Mouse (Mus musculus) kidney, postnatal 14 days (tissue): ENCODE measurements at regions not wholly inside any gene's neighbourhood (a gene's known extent, or its start where the extent isn't known, plus 50 kb on each side); places are given as distances from the start of the nearest gene placed in this dataset.

Experiments
- DNase-seq: peaks from one replicate; pipeline ENCODE4 v3.0.0; 2022; ENCODE audit warnings: mixed read lengths

GRCm38 (mm10) chr11:63290618-63291017 lies 161.8 kb downstream of the Pmp22 start:
- DNase-seq, result no peak

- DNase-seq, result no peak
These were observed 164.7 kb downstream of the Pmp22 start for GRCm38 (mm10) chr11:63293485-63293884.

GRCm38 (mm10) chr11:63294476-63294875 lies 165.7 kb downstream of the Pmp22 start:
- DNase-seq, result no peak

- no peak for DNase-seq
These were observed 167.7 kb downstream of the Pmp22 start for GRCm38 (mm10) chr11:63296476-63296875.

- DNase-seq, result no peak
These were observed 171.2 kb downstream of the Pmp22 start for GRCm38 (mm10) chr11:63299712-63300581.

- DNase-seq, result no peak
These were observed 196.4 kb downstream of the Pmp22 start for GRCm38 (mm10) chr11:63325166-63325565.

- no peak for DNase-seq
These were observed 198.1 kb downstream of the Pmp22 start for GRCm38 (mm10) chr11:63326864-63327263.

GRCm38 (mm10) chr11:63337503-63337902 lies 208.7 kb downstream of the Pmp22 start:
- DNase-seq, result no peak

- peak; percentile 9 for DNase-seq
These were observed 209.5 kb downstream of the Pmp22 start for GRCm38 (mm10) chr11:63338277-63338676.

GRCm38 (mm10) chr11:63345653-63346052 lies 216.9 kb downstream of the Pmp22 start:
- DNase-seq, result no peak

- DNase-seq, result peak; percentile 16
These were observed 221.4 kb downstream of the Pmp22 start for GRCm38 (mm10) chr11:63350123-63350696.

GRCm38 (mm10) chr11:63351999-63352398 lies 223.2 kb downstream of the Pmp22 start:
- DNase-seq, result no peak

GRCm38 (mm10) chr11:63352990-63353389 lies 224.2 kb downstream of the Pmp22 start:
- no peak for DNase-seq

- DNase-seq, result no peak
These were observed 224.9 kb downstream of the Pmp22 start for GRCm38 (mm10) chr11:63353671-63354070.

- no peak for DNase-seq
These were observed 229.1 kb downstream of the Pmp22 start for GRCm38 (mm10) chr11:63357772-63358344.

GRCm38 (mm10) chr11:63367756-63368265 lies 239.0 kb downstream of the Pmp22 start:
- DNase-seq, result no peak

- no peak for DNase-seq
These were observed 240.7 kb downstream of the Pmp22 start for GRCm38 (mm10) chr11:63369475-63369874.

- no peak for DNase-seq
These were observed 247.5 kb downstream of the Pmp22 start for GRCm38 (mm10) chr11:63376311-63376710.

GRCm38 (mm10) chr11:63376991-63377390 lies 248.2 kb downstream of the Pmp22 start:
- DNase-seq, result peak; percentile 23

- no peak for DNase-seq
These were observed 259.5 kb downstream of the Pmp22 start for GRCm38 (mm10) chr11:63388247-63388646.

- DNase-seq, result no peak
These were observed 262.7 kb downstream of the Pmp22 start for GRCm38 (mm10) chr11:63391478-63391877.

GRCm38 (mm10) chr11:63392378-63392777 lies 263.6 kb downstream of the Pmp22 start:
- peak; percentile 15 for DNase-seq

- peak; percentile 30 for DNase-seq
These were observed 265.4 kb downstream of the Pmp22 start for GRCm38 (mm10) chr11:63394201-63394600.

- DNase-seq, result no peak
These were observed 267.6 kb downstream of the Pmp22 start for GRCm38 (mm10) chr11:63396386-63396785.
